Mouse (Mus musculus): ENCODE data around the gene Ube2l6. TPM values are rescaled to one million over a fixed set of nuclear protein-coding genes. Genes with fewer than 3 reads are reported as not detected.
A peak's percentile ranks its signal among the peaks of the same experiment; 100 is the strongest.
"Not testable (repeated sequence)": the region's sequence is repeated elsewhere in the genome, so short reads cannot be mapped to it uniquely, and the experiment has no call there.

The Ube2l6 gene
- polyA plus RNA-seq, 1 experiment from 2014 or later: 18.6 TPM

DNA sequence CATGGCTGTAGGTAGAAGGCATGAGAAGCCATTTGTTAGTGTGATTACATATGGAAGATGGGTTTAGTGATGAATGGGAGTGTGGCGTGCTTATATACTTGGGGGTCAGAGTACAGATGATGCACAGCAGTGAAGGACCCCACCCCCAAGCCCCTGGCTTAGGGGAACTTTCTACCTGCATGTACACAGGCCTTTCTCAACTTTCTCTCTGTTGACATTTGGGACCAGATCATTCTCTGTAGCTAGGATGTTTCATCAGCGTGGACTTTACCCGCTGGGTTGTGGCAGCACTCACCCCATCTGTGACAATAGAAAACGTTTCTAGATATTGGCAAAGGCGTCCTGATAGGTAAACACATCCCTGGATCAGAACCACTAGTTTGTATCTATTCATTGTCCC is 2.6 kb downstream of the Ube2l6 start:
- H3K9me3 ChIP-seq (ENCODE audit: control insufficient read depth, low read length); H3K4me3 ChIP-seq (replicated peaks; ENCODE audit: low read length); H3K27me3 ChIP-seq (ENCODE audit: control insufficient read depth, insufficient read depth, low read length); DNase-seq (ENCODE audit: low spot score); ATAC-seq (ENCODE audit: low FRiP score); H3K4me1 ChIP-seq (replicated peaks; ENCODE audit: control insufficient read depth, insufficient read depth, low read length); H3K9ac ChIP-seq; H3K36me3 ChIP-seq (replicated peaks; ENCODE audit: control insufficient read depth, insufficient read depth); H3K27ac ChIP-seq; H3K4me2 ChIP-seq (replicated peaks): not testable (repeated sequence)
- WGBS: 77% methylated on average over 5 of the region's 5 CpGs

DNA sequence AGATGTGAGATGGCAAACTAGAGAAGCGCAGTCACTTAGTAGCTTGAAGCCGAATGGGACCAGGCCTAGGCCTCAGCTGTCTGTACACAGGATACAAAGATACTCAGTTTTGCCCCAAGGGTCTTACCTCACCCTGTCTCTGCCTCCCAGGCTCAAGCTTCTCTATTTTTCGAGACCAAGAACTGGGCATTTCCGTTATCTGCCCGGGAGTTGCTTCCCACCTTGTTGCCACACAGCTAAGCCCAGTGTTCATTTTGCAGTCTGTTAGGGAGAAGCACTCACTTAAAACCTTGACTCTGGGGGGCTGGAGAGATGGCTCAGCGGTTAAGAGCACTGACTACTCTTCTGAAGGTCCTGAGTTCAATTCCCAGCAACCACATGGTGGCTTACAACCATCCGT is 5.3 kb downstream of the Ube2l6 start:
- Histone ChIP-seq H3K9ac (no peak overlapping the region), H3K4me3 (replicated peaks; ENCODE audit: low read length) (no peak overlapping the region), H3K4me1 (replicated peaks; ENCODE audit: control insufficient read depth, insufficient read depth, low read length) (no peaks in the 10 kb centered on the region), H3K27me3 (ENCODE audit: control insufficient read depth, insufficient read depth, low read length) (no peaks in the 10 kb centered on the region), H3K4me2 (replicated peaks) (no peak overlapping the region), H3K27ac (no peak overlapping the region), H3K9me3 (ENCODE audit: control insufficient read depth, low read length) (no peaks in the 10 kb centered on the region), H3K36me3 (replicated peaks; ENCODE audit: control insufficient read depth, insufficient read depth) (no peaks in the 10 kb centered on the region)
- WGBS: 92% methylated on average over 7 of the region's 7 CpGs
- DNase-seq (ENCODE audit: low spot score) (no peak), ATAC-seq (ENCODE audit: low FRiP score) (no peak)

GRCm38 (mm10) chr2:84806546-84806945 is 7.9 kb downstream of the Ube2l6 start:
- 78% methylated on average over 5 of the region's 5 CpGs for WGBS

DNA sequence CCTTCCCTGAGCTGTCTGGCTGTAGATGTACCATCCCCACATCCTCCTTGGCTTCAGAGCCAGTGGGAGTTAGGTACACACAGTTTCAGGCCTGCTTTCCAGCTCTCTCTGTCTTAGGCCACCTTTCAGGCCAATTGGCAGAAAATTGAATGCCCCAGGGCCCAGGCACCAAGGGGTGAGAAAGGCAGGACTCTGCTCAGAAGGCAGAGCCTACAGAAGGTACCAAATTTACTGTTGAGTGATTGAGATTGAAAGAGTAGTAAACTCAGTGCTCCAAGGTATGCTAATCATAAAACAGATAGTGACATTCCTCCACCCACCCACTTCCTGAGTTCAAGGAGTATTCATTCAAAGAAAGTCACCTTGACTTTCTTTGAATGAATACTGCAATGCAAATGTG is 10.7 kb downstream of the Ube2l6 start:
- Histone ChIP-seq H3K4me1 (replicated peaks; ENCODE audit: control insufficient read depth, insufficient read depth, low read length) (no peaks in the 10 kb centered on the region), H3K27ac (no peak overlapping the region), H3K4me3 (replicated peaks; ENCODE audit: low read length) (no peak overlapping the region), H3K4me2 (replicated peaks) (no peak overlapping the region), H3K9ac (no peak overlapping the region), H3K36me3 (replicated peaks; ENCODE audit: control insufficient read depth, insufficient read depth) (no peaks in the 10 kb centered on the region), H3K9me3 (ENCODE audit: control insufficient read depth, low read length) (no peaks in the 10 kb centered on the region), H3K27me3 (ENCODE audit: control insufficient read depth, insufficient read depth, low read length) (no peaks in the 10 kb centered on the region)
- no peak for ATAC-seq (ENCODE audit: low FRiP score)
- DNase-seq (ENCODE audit: low spot score): no peak

More at GRCm38 (mm10) chr2:84806546-84806945, 7.9 kb downstream of the Ube2l6 start:
- H3K4me3 ChIP-seq (replicated peaks; ENCODE audit: low read length): no peak overlapping the region
- no peak overlapping the region for H3K27ac ChIP-seq
- no peak for DNase-seq (ENCODE audit: low spot score)
- H3K4me2 ChIP-seq (replicated peaks): no peak overlapping the region
- H3K9me3 ChIP-seq (ENCODE audit: control insufficient read depth, low read length): no peaks in the 10 kb centered on the region
- H3K4me1 ChIP-seq (replicated peaks; ENCODE audit: control insufficient read depth, insufficient read depth, low read length): no peaks in the 10 kb centered on the region
- H3K36me3 ChIP-seq (replicated peaks; ENCODE audit: control insufficient read depth, insufficient read depth): no peaks in the 10 kb centered on the region
- no peak overlapping the region for H3K9ac ChIP-seq
- ATAC-seq (ENCODE audit: low FRiP score): no peak
- H3K27me3 ChIP-seq (ENCODE audit: control insufficient read depth, insufficient read depth, low read length): no peaks in the 10 kb centered on the region

DNA sequence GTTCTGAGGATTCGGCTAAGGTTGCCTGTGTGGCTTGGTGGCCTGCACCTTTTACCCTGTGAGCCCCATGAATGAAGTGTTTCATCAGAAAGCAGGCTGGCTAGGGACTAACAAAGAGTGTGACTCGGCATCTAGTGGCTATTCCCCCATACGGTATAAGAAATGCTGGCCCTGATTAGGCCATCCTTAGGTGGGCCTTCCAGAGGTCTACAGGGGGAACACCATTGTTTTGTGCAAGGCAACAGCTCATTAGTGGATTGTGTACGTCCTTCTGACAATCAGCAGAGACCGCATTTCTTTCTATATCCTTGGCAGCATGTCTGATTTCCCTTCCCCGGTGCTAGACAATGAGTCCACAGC is 11.9 kb downstream of the Ube2l6 start:
- ATAC-seq (ENCODE audit: low FRiP score): no peak
- DNase-seq (ENCODE audit: low spot score): no peak
- H3K4me2 ChIP-seq (replicated peaks): no peak overlapping the region; the same call in 1 of the 2 replicates

DNA sequence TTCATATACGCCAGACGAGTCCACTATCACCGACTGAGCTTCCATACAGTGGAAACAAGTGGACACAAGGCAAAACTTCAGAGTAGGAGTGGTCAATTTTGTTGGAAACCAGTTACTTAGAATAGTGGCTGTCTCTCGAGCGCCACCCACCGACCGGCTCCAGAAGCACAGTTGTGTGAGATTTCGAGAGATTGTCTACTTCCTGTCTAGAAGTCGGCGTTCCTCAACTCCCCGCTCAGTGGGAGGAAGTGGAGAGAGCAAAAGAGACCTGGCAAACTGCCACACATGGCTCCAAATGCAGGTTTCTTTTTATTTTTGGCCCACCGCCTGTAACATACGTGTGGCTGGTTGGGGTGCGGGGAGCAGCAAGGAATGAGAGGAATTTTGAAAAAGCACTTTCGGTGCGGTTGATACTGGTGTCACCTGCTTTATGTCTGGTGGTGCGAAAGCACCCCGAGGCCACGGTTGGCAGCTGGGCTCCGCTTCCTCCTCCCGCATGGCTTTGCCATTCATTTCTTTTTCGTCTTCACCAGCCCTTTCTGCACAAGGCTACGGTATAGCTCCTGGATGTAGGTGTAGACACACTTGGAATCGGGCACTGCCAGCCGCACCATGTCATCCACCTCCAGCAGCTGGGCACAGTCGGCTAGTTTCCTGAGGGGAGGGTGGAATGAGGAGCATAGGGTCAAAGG is 12.4 kb downstream of the Ube2l6 start:
- Histone ChIP-seq H3K36me3 (replicated peaks; ENCODE audit: control insufficient read depth, insufficient read depth) (no peaks in the 10 kb centered on the region), H3K4me2 (replicated peaks) (peak overlapping the region; percentile 44), H3K9ac (peak overlapping the region; percentile 21; the same call in 1 of the 2 replicates), H3K27me3 (ENCODE audit: control insufficient read depth, insufficient read depth, low read length) (no peaks in the 10 kb centered on the region), H3K4me1 (replicated peaks; ENCODE audit: control insufficient read depth, insufficient read depth, low read length) (no peaks in the 10 kb centered on the region), H3K27ac (no peak overlapping the region), H3K9me3 (ENCODE audit: control insufficient read depth, low read length) (no peaks in the 10 kb centered on the region), H3K4me3 (replicated peaks; ENCODE audit: low read length) (no peak overlapping the region)
- WGBS: 39% methylated on average over 26 of the region's 26 CpGs
- ATAC-seq (ENCODE audit: low FRiP score) (peak; percentile 44; the same call in 1 of the 2 replicates), DNase-seq (ENCODE audit: low spot score) (peak; percentile 77)

More for the DNA sequence above, 11.9 kb downstream of the Ube2l6 start:
- no peaks in the 10 kb centered on the region for H3K4me1 ChIP-seq (replicated peaks; ENCODE audit: control insufficient read depth, insufficient read depth, low read length)
- no peaks in the 10 kb centered on the region for H3K9me3 ChIP-seq (ENCODE audit: control insufficient read depth, low read length)
- H3K27ac ChIP-seq: no peak overlapping the region
- H3K4me3 ChIP-seq (replicated peaks; ENCODE audit: low read length): no peak overlapping the region
- WGBS: 79% methylated on average over 6 of the region's 6 CpGs
- H3K27me3 ChIP-seq (ENCODE audit: control insufficient read depth, insufficient read depth, low read length): no peaks in the 10 kb centered on the region
- no peak overlapping the region for H3K9ac ChIP-seq
- no peaks in the 10 kb centered on the region for H3K36me3 ChIP-seq (replicated peaks; ENCODE audit: control insufficient read depth, insufficient read depth)

DNA sequence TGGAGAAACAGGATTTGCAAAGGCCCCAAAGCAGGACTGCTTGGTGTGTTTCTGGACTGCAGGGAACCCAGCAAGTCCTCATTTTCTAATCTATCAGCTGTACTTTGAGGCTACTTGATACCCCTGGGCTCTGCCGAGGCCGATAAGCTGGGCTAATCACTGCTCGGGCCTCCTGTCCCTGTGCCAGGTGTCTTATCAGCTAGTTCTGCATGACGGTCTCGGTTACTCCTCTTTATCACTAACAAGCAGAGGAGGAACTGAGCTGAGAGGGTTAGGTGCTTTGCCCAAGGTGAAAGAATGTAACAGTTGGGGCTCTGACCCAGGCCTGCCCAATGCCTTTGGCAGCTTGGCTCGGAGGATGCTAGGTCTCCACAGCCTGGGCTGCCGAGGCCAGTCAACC is 13.3 kb downstream of the Ube2l6 start:
- Histone ChIP-seq H3K27ac (no peak overlapping the region), H3K4me3 (replicated peaks; ENCODE audit: low read length) (no peak overlapping the region), H3K4me1 (replicated peaks; ENCODE audit: control insufficient read depth, insufficient read depth, low read length) (no peaks in the 10 kb centered on the region), H3K9me3 (ENCODE audit: control insufficient read depth, low read length) (no peaks in the 10 kb centered on the region), H3K27me3 (ENCODE audit: control insufficient read depth, insufficient read depth, low read length) (no peaks in the 10 kb centered on the region), H3K4me2 (replicated peaks) (no peak overlapping the region), H3K36me3 (replicated peaks; ENCODE audit: control insufficient read depth, insufficient read depth) (no peaks in the 10 kb centered on the region), H3K9ac (no peak overlapping the region)
- 90% methylated on average over 7 of the region's 7 CpGs for WGBS
- DNase-seq (ENCODE audit: low spot score): no peak
- ATAC-seq (ENCODE audit: low FRiP score): no peak

DNA sequence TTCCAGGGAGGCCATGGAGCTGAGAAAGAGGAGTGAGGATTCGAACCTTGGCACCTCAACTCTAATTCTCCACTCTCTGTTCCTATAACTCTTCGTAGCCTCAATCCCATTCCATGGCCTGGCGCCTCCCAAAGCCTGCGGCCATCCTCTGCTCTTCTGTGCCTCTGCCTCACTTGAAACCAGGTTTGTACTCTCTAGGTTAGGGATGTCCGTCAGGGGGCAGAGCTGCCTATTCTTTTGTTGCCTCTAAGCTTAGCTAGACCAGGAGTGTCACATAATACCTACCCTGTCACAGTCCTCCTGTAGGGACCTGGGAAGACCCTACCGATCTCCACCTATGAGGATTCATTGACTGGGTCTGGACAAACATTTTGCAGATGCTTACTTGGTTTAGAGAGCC is 14.0 kb downstream of the Ube2l6 start:
- Histone ChIP-seq H3K9me3 (ENCODE audit: control insufficient read depth, low read length) (no peaks in the 10 kb centered on the region), H3K27ac (no peak overlapping the region), H3K4me3 (replicated peaks; ENCODE audit: low read length) (no peak overlapping the region), H3K9ac (no peak overlapping the region), H3K36me3 (replicated peaks; ENCODE audit: control insufficient read depth, insufficient read depth) (no peaks in the 10 kb centered on the region), H3K4me1 (replicated peaks; ENCODE audit: control insufficient read depth, insufficient read depth, low read length) (no peaks in the 10 kb centered on the region), H3K4me2 (replicated peaks) (no peak overlapping the region), H3K27me3 (ENCODE audit: control insufficient read depth, insufficient read depth, low read length) (no peaks in the 10 kb centered on the region)
- 72% methylated on average over 6 of the region's 6 CpGs for WGBS
- DNase-seq (ENCODE audit: low spot score) (no peak), ATAC-seq (ENCODE audit: low FRiP score) (no peak)

DNA sequence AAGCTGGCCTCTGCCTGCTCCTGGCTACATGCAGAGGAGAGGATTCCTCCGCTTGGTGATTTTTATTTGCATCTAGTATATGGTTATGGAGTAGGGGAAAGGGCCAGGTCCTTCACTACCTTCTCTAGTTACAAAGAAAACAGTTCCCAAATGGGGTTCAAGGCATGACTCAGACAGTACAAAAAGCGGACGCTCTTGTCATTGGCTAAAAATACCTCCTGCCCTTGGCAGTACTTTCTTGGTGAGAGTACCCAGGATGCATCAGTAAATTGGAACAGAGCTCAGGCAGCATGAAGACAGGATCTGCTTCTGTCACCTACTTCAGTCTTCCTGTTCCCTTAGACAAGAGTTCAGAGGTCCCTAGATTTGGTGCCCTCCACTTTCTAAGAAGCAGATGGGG is 21.2 kb downstream of the Ube2l6 start:
- no peak overlapping the region for H3K4me3 ChIP-seq (replicated peaks; ENCODE audit: low read length)
- DNase-seq (ENCODE audit: low spot score): no peak

GRCm38 (mm10) chr2:84822552-84822951 is 23.9 kb downstream of the Ube2l6 start, which contains the start of gene Smtnl1:
TSS of gene Smtnl1 (minus strand) at chr2:84822652.
- Histone ChIP-seq H3K27me3 (ENCODE audit: control insufficient read depth, insufficient read depth, low read length) (peaks cover 3% of the 10 kb centered on the region; the same call in 1 of the 2 replicates), H3K4me1 (replicated peaks; ENCODE audit: control insufficient read depth, insufficient read depth, low read length) (0 out of 2 replicates have a peak, but pooled peaks cover 2% of the 10 kb centered on the region), H3K4me2 (replicated peaks) (no peak within 1 kb of the TSS), H3K4me3 (replicated peaks; ENCODE audit: low read length) (no peak within 1 kb of the TSS), H3K36me3 (replicated peaks; ENCODE audit: control insufficient read depth, insufficient read depth) (no peaks in the 10 kb centered on the region), H3K27ac (no peak within 1 kb of the TSS), H3K9ac (no peak within 1 kb of the TSS), H3K9me3 (ENCODE audit: control insufficient read depth, low read length) (no peaks in the 10 kb centered on the region)
- DNase-seq (ENCODE audit: low spot score): no peak
- no peak for ATAC-seq (ENCODE audit: low FRiP score)
- 65% methylated on average over 13 of the region's 13 CpGs for WGBS

More for the DNA sequence above, 21.2 kb downstream of the Ube2l6 start:
- 80% methylated on average over 3 of the region's 3 CpGs for WGBS
- H3K4me1 ChIP-seq (replicated peaks; ENCODE audit: control insufficient read depth, insufficient read depth, low read length): no peaks in the 10 kb centered on the region
- H3K36me3 ChIP-seq (replicated peaks; ENCODE audit: control insufficient read depth, insufficient read depth): no peaks in the 10 kb centered on the region
- peaks cover 3% of the 10 kb centered on the region; the same call in 1 of the 2 replicates for H3K27me3 ChIP-seq (ENCODE audit: control insufficient read depth, insufficient read depth, low read length)
- no peak overlapping the region for H3K9ac ChIP-seq
- ATAC-seq (ENCODE audit: low FRiP score): no peak
- no peak overlapping the region for H3K27ac ChIP-seq
- no peaks in the 10 kb centered on the region for H3K9me3 ChIP-seq (ENCODE audit: control insufficient read depth, low read length)
- H3K4me2 ChIP-seq (replicated peaks): no peak overlapping the region
